Mouse (Mus musculus) cortical plate, adult 2 months (tissue): ENCODE data around the gene Mb. TPM values are rescaled to one million over a fixed set of nuclear protein-coding genes. Genes with fewer than 3 reads are reported as not detected.

Experiments
- H3K27ac ChIP-seq: fragments of 200-500 bp; 2 replicates; pipeline ENCODE4 v1.5.1; 2012; ENCODE audit warnings: low read length, control low read depth, inconsistent platforms; ENCODE audit not compliant: insufficient read depth
- H3K4me1 ChIP-seq: fragments of 200-500 bp; 2 replicates; pipeline ENCODE4 v1.6.1; 2011; ENCODE audit warnings: low read length; ENCODE audit not compliant: control insufficient read depth, insufficient read depth
- H3K4me3 ChIP-seq: fragments of 200-500 bp; 2 replicates; pipeline ENCODE4 v1.5.1; 2011; ENCODE audit warnings: mild to moderate bottlenecking, low read length, control low read depth; ENCODE audit not compliant: insufficient read depth
- CTCF ChIP-seq: fragments of 200-500 bp; IDR thresholded peaks from 2 replicates; pipeline ENCODE4 v1.5.1; 2011; ENCODE audit warnings: mild to moderate bottlenecking, control low read depth, low read length; ENCODE audit not compliant: insufficient read depth; ENCODE audit errors: extremely low read depth
- POLR2A ChIP-seq: fragments of 200-500 bp; IDR thresholded peaks from 2 replicates; pipeline ENCODE4 v1.6.1; 2011; ENCODE audit warnings: mild to moderate bottlenecking, low read length, control low read depth; ENCODE audit not compliant: insufficient read depth; ENCODE audit errors: extremely low read depth
- polyA plus RNA-seq: library from polyadenylated mRNA; depleted of rRNA; stranded (reverse); fragments of >200 nt; gene quantifications from 2 replicates; pipeline ENCODE4 v1.2.3, GENCODE M21; 2012

Gene Mb
- polyA plus RNA-seq, 1 experiment = 0.15 TPM

DNA sequence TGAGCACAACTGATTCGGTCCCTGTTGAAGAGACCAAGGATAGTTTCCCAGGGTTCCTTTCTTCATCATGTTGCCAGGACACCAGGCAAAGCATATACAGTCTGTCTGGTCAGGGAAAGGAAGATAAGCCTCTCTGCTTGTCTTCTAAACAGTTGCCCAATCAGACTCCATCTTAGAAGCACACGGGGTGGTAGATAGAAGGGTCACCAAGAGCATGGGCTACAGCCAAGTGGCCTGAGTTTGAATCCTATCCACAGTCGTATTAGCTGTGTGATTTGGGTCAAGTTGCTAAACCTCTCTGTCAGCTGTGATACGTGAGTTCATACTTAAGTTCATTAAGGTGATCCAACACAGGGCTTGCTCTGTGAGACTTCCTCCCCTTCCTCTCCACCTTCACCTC is 30.3 kb downstream of the Mb start:
- no peak for TF ChIP-seq CTCF
- TF ChIP-seq POLR2A = no peak
- no peaks in the 10 kb centered on the region for H3K4me1 ChIP-seq
- H3K4me3 ChIP-seq = no peak overlapping the region
- no peak overlapping the region for H3K27ac ChIP-seq

DNA sequence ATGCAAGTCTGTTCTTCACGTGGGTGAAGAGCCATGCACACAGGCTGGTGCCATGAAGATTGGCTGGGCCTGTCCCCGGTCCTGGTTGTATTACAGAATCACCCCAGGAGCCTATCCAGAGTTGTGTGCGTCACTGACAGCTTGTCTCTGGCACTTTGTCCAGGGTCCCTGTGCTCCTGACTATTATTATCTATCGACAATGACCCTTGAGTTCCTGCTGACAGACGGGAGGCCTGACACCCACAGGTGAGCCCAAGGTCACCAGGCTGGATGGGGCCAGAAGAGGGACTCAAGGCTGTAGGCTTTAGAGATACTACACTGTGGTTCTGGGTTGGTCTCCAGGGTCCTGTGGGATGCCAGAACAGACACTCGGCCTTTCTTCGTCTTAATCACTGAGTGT is 30.9 kb downstream of the Mb start:
- H3K4me3 ChIP-seq = no peak overlapping the region
- TF ChIP-seq CTCF = no peak
- H3K27ac ChIP-seq = no peak overlapping the region
- no peaks in the 10 kb centered on the region for H3K4me1 ChIP-seq

DNA sequence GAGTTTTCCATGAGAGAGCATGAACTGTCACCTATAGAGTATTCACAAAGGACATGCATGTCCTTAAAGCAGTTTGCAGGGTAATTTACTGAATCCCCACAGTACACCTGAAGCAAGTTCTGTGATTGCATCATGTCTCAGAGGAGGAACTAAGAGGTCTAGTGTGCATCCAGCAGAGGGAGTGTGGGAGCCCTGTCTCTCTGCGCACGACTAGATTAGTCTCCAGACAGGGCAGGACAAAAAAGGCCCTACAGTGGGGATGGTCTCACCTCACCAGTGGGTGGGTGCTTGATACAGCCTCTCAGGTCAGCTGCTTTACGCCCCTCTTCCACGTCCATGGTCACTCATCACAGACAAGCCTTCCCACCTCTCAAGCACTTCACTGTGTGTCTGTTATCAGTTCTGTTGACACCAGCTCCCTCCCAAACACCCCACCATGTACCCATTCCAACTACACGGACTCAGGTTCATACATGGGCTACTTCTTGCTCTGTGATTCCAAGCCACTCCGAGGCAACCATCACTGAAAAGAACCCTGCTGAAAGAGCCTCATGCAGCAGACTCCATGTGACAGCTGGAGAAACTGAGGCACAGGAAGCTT is 31.6 kb downstream of the Mb start:
- Histone ChIP-seq H3K4me1 (no peaks in the 10 kb centered on the region), H3K4me3 (no peak overlapping the region), H3K27ac (no peak overlapping the region)
- no peak for TF ChIP-seq POLR2A
- TF ChIP-seq CTCF = peak; percentile 66

DNA sequence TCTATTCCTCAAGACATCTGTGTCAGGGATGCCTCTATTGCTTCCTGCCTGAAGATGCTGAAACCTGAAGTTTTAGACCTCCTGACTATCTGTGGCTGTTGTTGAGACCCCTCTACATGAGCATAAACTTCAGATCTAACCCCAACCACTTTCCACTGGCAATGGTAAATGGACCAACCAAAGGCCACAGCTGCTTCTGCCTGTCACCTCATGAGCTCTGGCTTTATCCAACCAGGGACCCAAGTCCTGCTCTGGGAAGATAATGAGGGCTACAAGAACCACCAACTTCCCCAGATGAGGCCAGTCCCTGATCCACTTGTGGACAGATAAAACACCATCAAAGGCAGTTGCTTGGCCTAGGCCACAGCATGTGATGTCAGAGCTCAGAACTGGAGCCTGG is 32.6 kb downstream of the Mb start:
- TF ChIP-seq POLR2A (no peak), CTCF (no peak)
- no peaks in the 10 kb centered on the region for H3K4me1 ChIP-seq
- no peak overlapping the region for H3K4me3 ChIP-seq
- no peak overlapping the region for H3K27ac ChIP-seq

DNA sequence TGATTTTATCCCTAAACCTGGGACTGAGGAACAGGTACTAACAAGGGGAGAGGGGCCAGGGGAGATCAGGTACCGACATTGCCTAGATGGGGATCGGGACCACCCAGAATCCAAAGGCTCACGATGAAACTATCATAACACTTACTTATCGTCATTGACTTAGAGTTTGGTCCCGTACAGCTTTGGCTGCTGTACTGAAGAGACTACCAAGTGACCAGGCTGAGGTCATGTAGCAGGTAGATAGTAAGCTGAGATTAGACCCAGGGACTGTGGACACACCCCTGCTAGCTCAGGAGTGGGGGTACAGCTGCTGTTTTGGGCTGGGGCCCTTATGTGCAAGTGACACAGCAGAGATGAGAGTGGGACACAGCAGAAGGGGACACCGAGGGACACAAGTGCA is 34.0 kb downstream of the Mb start:
- H3K4me1 ChIP-seq = no peaks in the 10 kb centered on the region
- H3K27ac ChIP-seq = no peak overlapping the region
- no peak for TF ChIP-seq POLR2A
- no peak overlapping the region for H3K4me3 ChIP-seq

DNA sequence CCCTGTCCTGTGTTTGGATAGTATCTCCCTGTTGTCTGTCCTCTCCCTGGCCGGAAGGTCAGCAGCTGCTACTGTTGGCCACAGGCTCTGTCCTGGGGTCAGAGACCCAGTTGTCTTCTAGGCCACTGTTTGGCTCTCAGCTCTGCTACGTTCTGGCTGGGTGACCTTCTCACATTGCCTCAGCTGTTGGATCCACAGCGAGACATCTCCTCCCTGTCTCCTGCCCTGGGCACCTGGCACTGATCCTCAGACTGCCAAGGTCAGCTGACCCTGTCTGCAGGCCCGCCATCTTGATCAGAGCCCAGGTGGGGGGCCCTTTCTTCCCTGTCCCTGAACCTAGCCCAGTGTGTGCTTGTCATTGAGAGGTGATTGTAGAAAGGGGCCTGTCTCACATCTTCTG is 35.5 kb downstream of the Mb start:
- TF ChIP-seq POLR2A (no peak), CTCF (no peak)
- Histone ChIP-seq H3K4me1 (no peaks in the 10 kb centered on the region), H3K4me3 (no peak overlapping the region), H3K27ac (no peak overlapping the region)

DNA sequence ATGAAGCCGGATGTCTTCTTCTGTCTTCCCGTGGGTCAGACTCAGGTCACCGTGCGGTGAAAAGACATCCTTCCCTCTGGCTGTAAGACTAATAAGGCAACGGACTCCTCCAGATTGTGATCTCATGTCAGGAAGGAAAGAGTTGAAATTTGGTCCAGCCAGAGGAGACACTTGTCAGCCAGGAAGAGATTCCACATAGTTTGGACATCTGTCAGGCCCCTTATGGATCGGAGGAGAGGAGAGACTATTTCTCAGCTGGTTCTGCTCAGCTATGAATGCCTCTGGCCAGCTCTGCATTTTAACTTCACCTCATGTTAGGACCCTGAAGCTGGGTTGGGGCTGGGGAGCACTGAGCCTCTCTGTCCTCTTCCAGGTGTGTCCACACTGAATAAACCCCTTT is 36.0 kb downstream of the Mb start:
- no peaks in the 10 kb centered on the region for H3K4me1 ChIP-seq
- H3K27ac ChIP-seq = no peak overlapping the region
- TF ChIP-seq CTCF (no peak), POLR2A (no peak)
- H3K4me3 ChIP-seq = no peak overlapping the region

DNA sequence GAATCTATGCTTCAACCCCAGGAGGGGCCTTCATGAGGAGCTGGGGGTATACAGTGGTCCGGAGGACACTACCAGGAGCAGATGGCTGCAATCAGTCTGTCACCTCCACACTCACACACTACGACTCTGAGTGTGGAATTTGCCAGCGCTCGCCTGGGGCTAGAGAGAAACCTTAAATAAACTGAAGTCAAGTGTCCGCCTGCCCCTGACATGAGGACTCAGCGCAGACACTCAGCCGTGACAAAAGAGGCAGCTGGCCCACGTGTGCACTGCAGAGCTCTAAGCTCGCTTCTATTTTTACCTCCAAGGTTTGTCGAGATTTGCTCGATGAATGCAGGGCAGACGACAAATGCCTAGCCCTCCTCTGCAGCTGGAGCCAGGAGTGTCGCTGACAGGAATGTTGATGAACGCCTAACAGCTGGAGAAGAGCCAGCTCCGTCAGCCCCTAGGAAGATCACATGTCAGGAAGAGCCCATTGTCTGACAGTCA is 36.7 kb downstream of the Mb start:
- H3K4me1 ChIP-seq = no peaks in the 10 kb centered on the region

DNA sequence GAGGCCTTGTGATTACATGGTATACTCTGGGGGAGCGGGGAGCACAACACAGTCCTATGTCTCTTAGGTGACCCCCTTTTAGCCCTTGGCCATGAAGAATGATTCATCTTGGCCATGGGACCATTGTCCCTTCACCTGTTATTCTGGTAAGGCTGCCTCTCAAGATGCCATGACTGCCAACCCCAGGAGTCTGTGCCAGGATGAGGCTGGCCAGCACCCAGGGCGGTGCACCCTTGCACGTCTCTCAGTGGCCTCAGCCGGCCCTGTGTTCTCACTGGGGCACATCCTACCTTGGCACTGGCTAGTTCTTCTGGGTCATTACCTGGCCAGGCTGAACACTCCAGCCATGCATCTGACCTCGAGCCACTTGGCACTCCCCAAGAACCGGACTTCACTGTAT is 41.6 kb downstream of the Mb start:
- Histone ChIP-seq H3K4me3 (no peak overlapping the region), H3K27ac (no peak overlapping the region), H3K4me1 (no peaks in the 10 kb centered on the region)
- TF ChIP-seq CTCF (no peak), POLR2A (no peak)

More for the DNA sequence above, 36.7 kb downstream of the Mb start:
- H3K4me3 ChIP-seq = no peak overlapping the region
- H3K27ac ChIP-seq = no peak overlapping the region
- TF ChIP-seq CTCF (no peak), POLR2A (peak; percentile 28; the same call in 1 of the 2 replicates)

DNA sequence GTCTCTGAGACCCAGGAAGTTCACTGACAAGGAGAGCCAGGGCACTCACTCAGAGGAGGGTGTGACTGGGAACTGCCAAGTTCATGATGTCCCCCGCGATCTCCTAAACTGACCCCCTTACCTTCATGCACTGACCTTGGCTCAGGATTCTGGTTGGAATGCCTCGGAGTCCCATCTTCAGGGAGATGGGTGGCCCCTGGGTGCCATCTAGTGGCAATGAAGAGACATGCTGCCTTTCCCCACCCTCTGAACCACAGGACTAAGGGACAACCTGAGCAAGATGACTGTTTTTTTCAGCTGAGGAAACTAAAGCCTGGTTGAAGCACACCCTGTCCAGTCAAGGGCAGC is 46.6 kb downstream of the Mb start:
- H3K4me3 ChIP-seq = no peak overlapping the region
- H3K4me1 ChIP-seq = no peaks in the 10 kb centered on the region
- TF ChIP-seq CTCF (peak; percentile 91), POLR2A (no peak)
- H3K27ac ChIP-seq = no peak overlapping the region
